Mouse (Mus musculus): ENCODE results near the gene Usp10.

- TF ChIP-seq CTCF (IDR thresholded peaks at IDR 0.05; ENCODE audit: extremely low read depth, insufficient read depth, insufficient read length, insufficient replicate concordance): no peak
- TF ChIP-seq POLR2A (IDR thresholded peaks at IDR 0.05; ENCODE audit: low read depth, low read length): no peak
These were observed 37.5 kb downstream of the Usp10 start for GRCm38 (mm10) chr8:119947653-119948052.
